8 mouse cellular contexts compared by ENCODE assay signal in genomic region chr8:122611295-122612133, GRCm38 (mm10). TPM values are rescaled to one million over a fixed set of nuclear protein-coding genes. Genes with fewer than 3 reads are reported as not detected.
DNase-seq lines count a peak whose midpoint lies in the region; ATAC-seq and TF ChIP-seq lines count a peak whose summit lies in the region.

TSS of gene Galns (minus strand) at chr8:122611463.
TSS of gene Trappc2l (plus strand) at chr8:122611640.

- H3K36me3 ChIP-seq in embryonic facial prominence, embryonic 15.5 days = 0 out of 2 replicates have a peak, but pooled peaks cover 9% of the 10 kb centered on the region
- peaks cover 8% of the 10 kb centered on the region; the same call in 1 of the 2 replicates for H3K36me3 ChIP-seq in limb, embryonic 14.5 days (ENCODE audit: control insufficient read depth, insufficient read depth, low read length)
- peaks cover 8% of the 10 kb centered on the region; the same call in 1 of the 2 replicates for H3K36me3 ChIP-seq in midbrain, postnatal 0 days (ENCODE audit: insufficient read depth, low read length)

- peak; percentile 80; the same call in 1 of the 2 replicates for TF ChIP-seq POLR2A in bone marrow, adult 2 months (IDR thresholded peaks at IDR 0.05; ENCODE audit: borderline replicate concordance, control insufficient read depth, low read depth, low read length)
- TF ChIP-seq POLR2A in limb, embryonic 14.5 days (IDR thresholded peaks at IDR 0.05; ENCODE audit: borderline replicate concordance, extremely low read depth, insufficient read depth, insufficient read length) = 0 out of 2 replicates have a peak, but pooled peaks have one; percentile 53

- H3K27me3 ChIP-seq in embryonic facial prominence, embryonic 15.5 days = no peaks in the 10 kb centered on the region
- H3K27me3 ChIP-seq in limb, embryonic 14.5 days (ENCODE audit: control insufficient read depth, insufficient read depth, low read length) = no peaks in the 10 kb centered on the region
- no peaks in the 10 kb centered on the region for H3K27me3 ChIP-seq in midbrain, postnatal 0 days (ENCODE audit: insufficient read depth, low read length)

- TF ChIP-seq CTCF in bone marrow, adult 2 months (IDR thresholded peaks at IDR 0.05; ENCODE audit: control insufficient read depth, insufficient read depth, low read length) = peak; percentile 31; the same call in 1 of the 2 replicates
- TF ChIP-seq CTCF in midbrain, postnatal 0 days (IDR thresholded peaks at IDR 0.05) = peak; percentile 74

- WGBS in bone marrow, adult 2 months = under 1% methylated on average over 56 of the region's 57 CpGs
- WGBS in embryonic facial prominence, embryonic 15.5 days = under 1% methylated on average over 57 of the region's 57 CpGs
- under 1% methylated on average over 45 of the region's 57 CpGs for WGBS in limb, embryonic 14.5 days
- WGBS in midbrain, postnatal 0 days = under 1% methylated on average over 54 of the region's 57 CpGs

- DNase-seq in 416B (ENCODE audit: low read depth) = peak; percentile 99
- peak; percentile 93 for DNase-seq in heart, adult 8-10 months (ENCODE audit: low spot score)
- peak; percentile 98 for DNase-seq in kidney, adult 9 months
- DNase-seq in limb, embryonic 14.5 days (ENCODE audit: low spot score) = peak; percentile 99
- peak; percentile 99 for DNase-seq in midbrain, postnatal 0 days (ENCODE audit: low spot score)
- peak; percentile 92 to 93 for DNase-seq in spleen, postnatal 14 days (ENCODE audit: low spot score in 2 of 2)

- peak; percentile 98 for ATAC-seq in embryonic facial prominence, embryonic 15.5 days (ENCODE audit: insufficient number of reproducible peaks, low FRiP score, low TSS enrichment, low read depth)
- ATAC-seq in limb, embryonic 14.5 days (ENCODE audit: low FRiP score, low read depth) = peak; percentile 98
- peak; percentile 97 for ATAC-seq in midbrain, postnatal 0 days (ENCODE audit: low FRiP score)

- H3K9ac ChIP-seq in embryonic facial prominence, embryonic 15.5 days = peak within 1 kb of the TSS; percentile 72
- H3K9ac ChIP-seq in limb, embryonic 14.5 days (ENCODE audit: low read depth, low read length, severe bottlenecking) = peak within 1 kb of the TSS; percentile 69
- peak within 1 kb of the TSS; percentile 83 for H3K9ac ChIP-seq in midbrain, postnatal 0 days (replicated peaks; ENCODE audit: low read length, poor library complexity, severe bottlenecking)

- H3K4me1 ChIP-seq in bone marrow, adult 2 months (ENCODE audit: control insufficient read depth, insufficient read depth, low read length) = peaks cover 6% of the 10 kb centered on the region
- peaks cover 30% of the 10 kb centered on the region for H3K4me1 ChIP-seq in embryonic facial prominence, embryonic 15.5 days
- peaks cover 17% of the 10 kb centered on the region for H3K4me1 ChIP-seq in limb, embryonic 14.5 days (ENCODE audit: control insufficient read depth, insufficient read depth, low read length)
- H3K4me1 ChIP-seq in midbrain, postnatal 0 days (ENCODE audit: insufficient read depth, low read length) = peaks cover 6% of the 10 kb centered on the region; the same call in 1 of the 2 replicates

- peak within 1 kb of the TSS; percentile 87 for H3K4me3 ChIP-seq in bone marrow, adult 2 months (replicated peaks; ENCODE audit: control insufficient read depth, low read depth, low read length)
- H3K4me3 ChIP-seq in embryonic facial prominence, embryonic 15.5 days (replicated peaks) = peak within 1 kb of the TSS; percentile 75
- peak within 1 kb of the TSS; percentile 76 for H3K4me3 ChIP-seq in limb, embryonic 14.5 days (replicated peaks; ENCODE audit: low read length)
- H3K4me3 ChIP-seq in midbrain, postnatal 0 days (ENCODE audit: low read depth, low read length) = peak within 1 kb of the TSS; percentile 75

- peak within 1 kb of the TSS; percentile 97 for H3K27ac ChIP-seq in bone marrow, adult 2 months (ENCODE audit: control insufficient read depth, insufficient read depth, low read depth, low read length, poor library complexity)
- peak within 1 kb of the TSS; percentile 75 for H3K27ac ChIP-seq in embryonic facial prominence, embryonic 15.5 days (replicated peaks)
- H3K27ac ChIP-seq in limb, embryonic 14.5 days (replicated peaks; ENCODE audit: low read depth, low read length) = peak within 1 kb of the TSS; percentile 52; the same call in 1 of the 2 replicates
- peak within 1 kb of the TSS; percentile 89 for H3K27ac ChIP-seq in midbrain, postnatal 0 days (ENCODE audit: low read depth, low read length)

- H3K9me3 ChIP-seq in embryonic facial prominence, embryonic 15.5 days (replicated peaks) = no peaks in the 10 kb centered on the region
- H3K9me3 ChIP-seq in limb, embryonic 14.5 days (ENCODE audit: control insufficient read depth, low read length) = no peaks in the 10 kb centered on the region
- H3K9me3 ChIP-seq in midbrain, postnatal 0 days (ENCODE audit: low read length) = no peaks in the 10 kb centered on the region

- peak within 1 kb of the TSS; percentile 92 for H3K4me2 ChIP-seq in embryonic facial prominence, embryonic 15.5 days (replicated peaks)
- peak within 1 kb of the TSS; percentile 87 for H3K4me2 ChIP-seq in limb, embryonic 14.5 days (replicated peaks; ENCODE audit: low read depth, low read length, severe bottlenecking)
- peak within 1 kb of the TSS; percentile 70 for H3K4me2 ChIP-seq in midbrain, postnatal 0 days (ENCODE audit: low read depth, low read length, poor library complexity, severe bottlenecking)

RNA-seq across cellular contexts. Expression of gene Galns, which starts in this region (rescaled TPM):
- polyA plus RNA-seq in bone marrow, adult 2 months (2011; ENCODE audit: insufficient read depth, insufficient read length, low replicate concordance, missing spikeins) = 18.7 and 40.6 TPM in 2 replicates
- polyA plus RNA-seq in embryonic facial prominence, embryonic 15.5 days (2015; fragmentation: Nextera tagmentation; extraction: Ambion mirVana) = 11.3 TPM in 2 replicates
- 1 to 10 TPM; 3.5 to 5.2 (median 4.4) TPM for total RNA-seq in heart, adult 8-10 months (2022)
- 14.7 and 17.1 TPM in 2 replicates for polyA plus RNA-seq in limb, embryonic 14.5 days (2012; rRNA removed)
- 12.0 and 12.7 TPM in 2 replicates for polyA plus RNA-seq in limb, embryonic 14.5 days (2014; fragmentation: Nextera tagmentation; extraction: Ambion mirVana)
- 12.1 and 14.6 TPM in 2 replicates for total RNA-seq in midbrain, postnatal 0 days (2014; rRNA removed)
- polyA plus RNA-seq in midbrain, postnatal 0 days (2015; fragmentation: Nextera tagmentation; extraction: Ambion mirVana) = 10.9 and 12.7 TPM in 2 replicates

RNA-seq across cellular contexts. Expression of gene Trappc2l, which starts in this region (rescaled TPM):
- polyA plus RNA-seq in bone marrow, adult 2 months (2011; ENCODE audit: insufficient read depth, insufficient read length, low replicate concordance, missing spikeins) = 14.0 and 36.5 TPM in 2 replicates
- 54.5 and 62.3 TPM in 2 replicates for polyA plus RNA-seq in embryonic facial prominence, embryonic 15.5 days (2015; fragmentation: Nextera tagmentation; extraction: Ambion mirVana)
- total RNA-seq in heart, adult 8-10 months (2022) = 10 to 100 TPM; 62.8 to 66.2 (median 63.3) TPM
- 96.8 and 129 TPM in 2 replicates for polyA plus RNA-seq in limb, embryonic 14.5 days (2012; rRNA removed)
- 70.2 and 70.5 TPM in 2 replicates for polyA plus RNA-seq in limb, embryonic 14.5 days (2014; fragmentation: Nextera tagmentation; extraction: Ambion mirVana)
- total RNA-seq in midbrain, postnatal 0 days (2014; rRNA removed) = 14.1 and 23.2 TPM in 2 replicates
- polyA plus RNA-seq in midbrain, postnatal 0 days (2015; fragmentation: Nextera tagmentation; extraction: Ambion mirVana) = 135 and 138 TPM in 2 replicates

Comparison
In these comparisons a context has a peak if more than half of its experiments do, and no peak if none do; other contexts are left out.
1. Peak in every context shown above with its lines: DNase-seq, ATAC-seq, H3K4me3 ChIP-seq and H3K27ac ChIP-seq.